7 mouse cellular contexts compared by ENCODE assay signal in the genomic region with DNA sequence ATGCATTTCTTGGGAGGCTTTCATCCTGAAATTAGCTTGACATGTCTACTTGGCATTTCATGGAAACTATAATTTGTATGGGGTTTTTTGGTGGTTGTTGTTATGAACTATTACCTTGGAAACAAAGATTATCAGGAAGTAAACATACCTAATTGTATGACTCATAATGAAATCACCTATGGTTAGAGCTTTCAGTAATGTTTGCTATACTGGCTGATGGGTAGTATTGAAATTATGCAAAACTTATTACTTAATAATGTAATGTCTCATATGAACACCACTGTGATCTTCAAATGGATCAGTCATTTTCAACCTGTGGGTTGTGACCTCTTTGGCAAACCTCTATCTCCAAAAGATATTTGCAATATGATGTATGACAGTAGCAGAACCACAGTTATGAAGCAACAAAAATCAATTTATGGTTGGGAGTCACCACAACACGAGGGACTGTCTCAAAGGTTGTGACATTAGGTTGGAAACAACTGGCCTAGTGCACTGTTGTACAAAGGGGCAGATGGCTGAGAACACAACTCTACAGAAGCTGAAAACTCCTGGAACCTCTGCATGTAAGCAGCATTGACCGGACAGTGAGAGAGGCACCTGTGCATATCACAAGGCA.
"Had no signal": no experiment of that assay in that cellular context is flagged by ENCODE, and none has a peak within 500 bp of the region (broad histone marks: within the 10 kb centered on the region; RNA-seq: fewer than 3 reads in every experiment).

No protein-coding gene starts in this region.

- DNase-seq: kidney, adult 8-10 months; kidney, postnatal 36 days; left cerebral cortex, postnatal 4 days; liver, embryonic 13.5 days; lung, adult 18-20 months; right cerebral cortex, postnatal 4 days; thymus, postnatal 14 days had no signal
